Mouse (Mus musculus) myocyte (in vitro differentiated cells): ENCODE measurements around the gene Hbq1a. TPM values are rescaled to one million over a fixed set of nuclear protein-coding genes. Genes with fewer than 3 reads are reported as not detected.

ENCODE experiments used
- H3K27me3 ChIP-seq: one replicate; pipeline ENCODE4 v1.6.1; 2011; ENCODE audit not compliant: control insufficient read depth, insufficient read depth, insufficient read length
- H3K36me3 ChIP-seq: one replicate; pipeline ENCODE4 v1.6.1; 2011; ENCODE audit not compliant: control insufficient read depth, insufficient read depth
- H3K4me2 ChIP-seq: one replicate; pipeline ENCODE4 v1.6.1; 2011; ENCODE audit warnings: low read depth, control low read depth
- H3K4me3 ChIP-seq: one replicate; pipeline ENCODE4 v1.5.1; 2011; ENCODE audit warnings: mild to moderate bottlenecking, control low read depth, moderate library complexity
- H3K79me2 ChIP-seq: one replicate; pipeline ENCODE4 v1.6.1; 2011; ENCODE audit not compliant: control insufficient read depth, insufficient read depth
- H3ac ChIP-seq: one replicate; pipeline ENCODE4 v1.6.1; 2011; ENCODE audit not compliant: control insufficient read depth, insufficient read length
- CEBPB ChIP-seq: IDR thresholded peaks from 2 replicates; pipeline ENCODE4 v1.6.1; 2011; ENCODE audit warnings: mild to moderate bottlenecking, moderate library complexity; ENCODE audit not compliant: poor library complexity, insufficient read depth, severe bottlenecking
- E2F4 ChIP-seq: IDR thresholded peaks from one replicate; pipeline ENCODE4 v1.6.1; 2011; ENCODE audit warnings: mild to moderate bottlenecking, control low read depth, moderate library complexity; ENCODE audit not compliant: insufficient read depth
- MAX ChIP-seq: IDR thresholded peaks from one replicate; pipeline ENCODE4 v1.6.1; 2011; ENCODE audit warnings: low read depth, mild to moderate bottlenecking, control low read depth
- MYOD1 ChIP-seq, 3 experiments: IDR thresholded peaks; one replicate each; pipeline ENCODE4 v1.6.1; 2011; ENCODE audit warnings: control low read depth in 2 of 3, low read depth in 2 of 3, mild to moderate bottlenecking in 2 of 3, moderate library complexity in 1 of 3; ENCODE audit not compliant: insufficient read length in 2 of 3, control insufficient read depth in 1 of 3
- MYOG ChIP-seq, 3 experiments: IDR thresholded peaks; one replicate each; pipeline ENCODE4 v1.6.1; 2011; ENCODE audit warnings: control low read depth in 2 of 3, low read depth in 2 of 3, mild to moderate bottlenecking in 2 of 3; ENCODE audit not compliant: insufficient read length in 2 of 3, control insufficient read depth in 1 of 3, insufficient read depth in 1 of 3
- POLR2A ChIP-seq: IDR thresholded peaks from one replicate; pipeline ENCODE4 v1.6.1; 2011; ENCODE audit warnings: low read depth, mild to moderate bottlenecking, control low read depth, moderate library complexity; ENCODE audit not compliant: insufficient read length
- POLR2AphosphoS2 ChIP-seq: IDR thresholded peaks from one replicate; pipeline ENCODE4 v1.6.1; 2011; ENCODE audit warnings: low read depth, control low read depth; ENCODE audit not compliant: insufficient read length
- REST ChIP-seq: IDR thresholded peaks from one replicate; pipeline ENCODE4 v1.6.1; 2011; ENCODE audit warnings: mild to moderate bottlenecking, control low read depth, moderate library complexity; ENCODE audit not compliant: insufficient read depth, insufficient read length
- SRF ChIP-seq: IDR thresholded peaks from one replicate; pipeline ENCODE4 v1.6.1; 2011; ENCODE audit warnings: low read depth; ENCODE audit not compliant: control insufficient read depth, insufficient read length
- TCF12 ChIP-seq: IDR thresholded peaks from one replicate; pipeline ENCODE4 v1.6.1; 2011; ENCODE audit warnings: mild to moderate bottlenecking, control low read depth; ENCODE audit not compliant: poor library complexity, insufficient read depth, severe bottlenecking
- TCF3 ChIP-seq: IDR thresholded peaks from one replicate; pipeline ENCODE4 v1.6.1; 2011; ENCODE audit warnings: low read depth, control low read depth; ENCODE audit not compliant: insufficient read length
- USF1 ChIP-seq: IDR thresholded peaks from one replicate; pipeline ENCODE4 v1.6.1; 2011; ENCODE audit warnings: low read depth, mild to moderate bottlenecking, control low read depth, moderate library complexity
- polyA plus RNA-seq: library from polyadenylated mRNA; unstranded; fragments of >200 nt; fragmentation: generic; extraction: Trizol; gene quantifications from one replicate; pipeline ENCODE4 v1.2.1, GENCODE M21; 2012; ENCODE audit warnings: missing spikeins

The Hbq1a gene
- polyA plus RNA-seq, 1 experiment = 0.24 TPM

- Histone ChIP-seq H3K27me3 (peaks cover 7% of the 10 kb centered on the region), H3K36me3 (no peaks in the 10 kb centered on the region), H3K4me3 (no peak overlapping the region), H3ac (no peak overlapping the region), H3K4me2 (no peak overlapping the region), H3K79me2 (no peaks in the 10 kb centered on the region)
- TF ChIP-seq POLR2A (no peak), TCF12 (no peak), USF1 (no peak), MYOD1 (IDR thresholded peaks at IDR 0.05; ENCODE audit: control insufficient read depth in 1 of 3, insufficient read length in 2 of 3, low read depth in 2 of 3) (peak in 1 of 3 experiments; percentile 55), MAX (no peak)
Measured at GRCm38 (mm10) chr11:32302824-32303419, 3.1 kb downstream of the Hbq1a start.

DNA sequence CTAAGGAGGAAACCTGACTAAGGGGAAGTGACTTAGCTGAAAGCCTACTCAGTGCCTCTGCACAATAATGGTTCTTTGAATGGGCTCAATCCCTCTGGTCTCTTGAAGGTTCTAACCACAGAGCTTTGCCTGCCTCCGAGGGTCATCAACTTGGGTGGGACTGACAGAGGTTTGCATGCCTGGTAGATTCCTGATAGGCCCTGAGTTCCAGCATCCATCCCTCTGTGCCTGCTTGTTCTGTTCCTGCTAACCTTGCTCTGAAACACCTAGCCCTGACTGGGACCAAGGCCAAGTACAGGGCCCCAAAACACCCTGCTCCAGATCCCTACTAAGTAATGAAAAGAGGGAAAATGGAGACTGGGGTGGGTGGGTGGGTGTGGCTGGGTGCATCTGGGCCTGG is 3.6 kb downstream of the Hbq1a start:
- H3K79me2 ChIP-seq = no peaks in the 10 kb centered on the region
- no peak overlapping the region for H3K4me3 ChIP-seq
- TF ChIP-seq POLR2AphosphoS2 = no peak
- TF ChIP-seq MYOG (IDR thresholded peaks at IDR 0.05; ENCODE audit: control insufficient read depth in 1 of 3, insufficient read depth in 1 of 3, insufficient read length in 2 of 3, low read depth in 2 of 3) = no peak
- no peak for TF ChIP-seq MYOD1 (IDR thresholded peaks at IDR 0.05; ENCODE audit: control insufficient read depth in 1 of 3, insufficient read length in 2 of 3, low read depth in 2 of 3)
- TF ChIP-seq TCF3 = no peak
- TF ChIP-seq USF1 = no peak
- TF ChIP-seq REST = no peak
- TF ChIP-seq CEBPB = no peak
- no peak for TF ChIP-seq MAX
- TF ChIP-seq POLR2A = no peak
- no peak for TF ChIP-seq E2F4
- no peak for TF ChIP-seq TCF12
- TF ChIP-seq SRF = no peak
- H3K36me3 ChIP-seq = no peaks in the 10 kb centered on the region
- no peak overlapping the region for H3ac ChIP-seq
- peaks cover 7% of the 10 kb centered on the region for H3K27me3 ChIP-seq
- no peak overlapping the region for H3K4me2 ChIP-seq

- Histone ChIP-seq H3K27me3 (peaks cover 7% of the 10 kb centered on the region), H3K36me3 (no peaks in the 10 kb centered on the region), H3K4me3 (no peak overlapping the region), H3K79me2 (no peaks in the 10 kb centered on the region), H3ac (no peak overlapping the region), H3K4me2 (no peak overlapping the region)
- TF ChIP-seq TCF3 (no peak), POLR2A (no peak), USF1 (no peak), MYOG (IDR thresholded peaks at IDR 0.05; ENCODE audit: control insufficient read depth in 1 of 3, insufficient read depth in 1 of 3, insufficient read length in 2 of 3, low read depth in 2 of 3) (no peak), CEBPB (no peak), MYOD1 (IDR thresholded peaks at IDR 0.05; ENCODE audit: control insufficient read depth in 1 of 3, insufficient read length in 2 of 3, low read depth in 2 of 3) (no peak), E2F4 (no peak), POLR2AphosphoS2 (no peak), REST (no peak), MAX (no peak), SRF (no peak), TCF12 (no peak)
Measured at GRCm38 (mm10) chr11:32307006-32307405, 7.1 kb downstream of the Hbq1a start.

DNA sequence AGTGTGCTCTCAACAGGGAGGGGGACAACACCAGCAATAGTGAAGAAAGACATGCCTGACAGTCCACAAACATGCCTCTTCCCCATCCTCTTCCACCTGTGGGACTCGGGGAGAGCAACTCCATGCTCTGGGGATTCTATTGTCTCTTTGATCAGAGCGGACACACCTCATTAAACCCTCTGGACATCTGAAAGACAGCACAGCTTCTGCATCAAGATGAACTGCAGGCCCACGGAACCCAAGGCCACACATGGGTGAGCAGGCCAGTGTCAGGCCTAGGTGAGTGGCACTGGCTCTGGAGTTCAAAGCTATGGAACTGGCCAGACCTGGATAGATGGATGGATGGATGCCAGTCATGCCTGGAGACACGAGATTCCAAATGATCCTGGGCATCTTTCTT is 9.6 kb downstream of the Hbq1a start:
- no peaks in the 10 kb centered on the region for H3K27me3 ChIP-seq
- no peaks in the 10 kb centered on the region for H3K79me2 ChIP-seq
- H3ac ChIP-seq = no peak overlapping the region
- TF ChIP-seq SRF = no peak
- no peak for TF ChIP-seq TCF3
- TF ChIP-seq CEBPB = no peak
- TF ChIP-seq MYOG (IDR thresholded peaks at IDR 0.05; ENCODE audit: control insufficient read depth in 1 of 3, insufficient read depth in 1 of 3, insufficient read length in 2 of 3, low read depth in 2 of 3) = no peak
- TF ChIP-seq POLR2A = no peak
- TF ChIP-seq REST = no peak
- TF ChIP-seq E2F4 = no peak
- no peak overlapping the region for H3K4me2 ChIP-seq
- no peaks in the 10 kb centered on the region for H3K36me3 ChIP-seq
- no peak overlapping the region for H3K4me3 ChIP-seq

DNA sequence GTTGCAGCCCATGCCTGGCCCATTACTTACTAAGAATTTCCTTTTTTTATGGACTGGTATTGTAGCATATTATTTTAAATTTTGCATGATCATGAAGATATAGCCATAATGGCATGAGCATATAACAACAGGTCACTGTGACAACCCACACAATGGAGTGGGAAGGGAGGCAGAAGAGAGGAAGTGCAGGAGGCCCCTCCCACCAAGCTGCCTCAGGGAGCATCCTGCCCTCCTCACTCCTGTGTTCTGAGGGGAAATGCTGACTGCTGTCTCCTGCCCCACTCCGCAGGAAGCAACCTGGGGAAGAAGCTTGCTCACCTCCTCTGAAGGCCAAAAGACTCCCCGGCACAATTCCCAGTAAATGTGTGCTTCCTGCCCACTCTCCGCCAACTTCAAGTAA is 10.1 kb downstream of the Hbq1a start:
- Histone ChIP-seq H3ac (no peak overlapping the region), H3K4me2 (no peak overlapping the region), H3K36me3 (no peaks in the 10 kb centered on the region), H3K79me2 (no peaks in the 10 kb centered on the region), H3K27me3 (no peaks in the 10 kb centered on the region), H3K4me3 (no peak overlapping the region)
- TF ChIP-seq SRF (no peak), MYOD1 (IDR thresholded peaks at IDR 0.05; ENCODE audit: control insufficient read depth in 1 of 3, insufficient read length in 2 of 3, low read depth in 2 of 3) (no peak), E2F4 (no peak), POLR2AphosphoS2 (no peak), MAX (no peak), TCF12 (no peak), MYOG (IDR thresholded peaks at IDR 0.05; ENCODE audit: control insufficient read depth in 1 of 3, insufficient read depth in 1 of 3, insufficient read length in 2 of 3, low read depth in 2 of 3) (no peak), POLR2A (no peak)
